Mouse (Mus musculus): ENCODE results near the gene Oser1. TPM values are rescaled to one million over a fixed set of nuclear protein-coding genes. Genes with fewer than 3 reads are reported as not detected.

The Oser1 gene
- polyA plus RNA-seq, 1 experiment from 2014 or later = 80.1 TPM

DNA sequence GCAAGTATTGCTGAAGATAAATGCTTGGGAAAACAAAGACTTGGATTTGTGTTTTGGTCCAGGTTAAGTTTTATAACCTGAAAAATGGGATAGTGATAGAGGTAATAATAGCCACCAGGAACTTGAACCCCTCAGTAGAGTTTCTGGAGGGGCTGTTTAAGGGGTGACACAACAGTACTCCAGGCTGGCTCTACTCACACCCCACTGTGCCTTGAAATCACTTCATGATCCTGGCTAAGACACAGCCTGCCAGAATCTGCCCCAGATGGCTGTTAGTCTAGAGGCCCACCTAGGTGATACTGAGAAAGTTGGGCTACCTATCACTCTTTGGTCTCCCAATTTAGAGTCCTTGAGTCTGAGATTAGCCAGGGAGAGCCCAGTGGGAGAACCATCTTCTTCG is 15.0 kb upstream of the Oser1 start:
- Histone ChIP-seq H3K4me3 (peak overlapping the region; percentile 80), H3K27ac (peak overlapping the region; percentile 71; the same call in 1 of the 2 replicates), H3K27me3 (0 out of 2 replicates have a peak, but pooled peaks cover 3% of the 10 kb centered on the region), H3K36me3 (ENCODE audit: poor library complexity, severe bottlenecking) (no peaks in the 10 kb centered on the region), H3K9me3 (replicated peaks) (no peaks in the 10 kb centered on the region), H3K4me2 (peak overlapping the region; percentile 71), H3K4me1 (peaks cover 33% of the 10 kb centered on the region), H3K9ac (peak overlapping the region; percentile 84)
- WGBS = 80% methylated on average over 1 of the region's 1 CpGs
- ATAC-seq = no peak

DNA sequence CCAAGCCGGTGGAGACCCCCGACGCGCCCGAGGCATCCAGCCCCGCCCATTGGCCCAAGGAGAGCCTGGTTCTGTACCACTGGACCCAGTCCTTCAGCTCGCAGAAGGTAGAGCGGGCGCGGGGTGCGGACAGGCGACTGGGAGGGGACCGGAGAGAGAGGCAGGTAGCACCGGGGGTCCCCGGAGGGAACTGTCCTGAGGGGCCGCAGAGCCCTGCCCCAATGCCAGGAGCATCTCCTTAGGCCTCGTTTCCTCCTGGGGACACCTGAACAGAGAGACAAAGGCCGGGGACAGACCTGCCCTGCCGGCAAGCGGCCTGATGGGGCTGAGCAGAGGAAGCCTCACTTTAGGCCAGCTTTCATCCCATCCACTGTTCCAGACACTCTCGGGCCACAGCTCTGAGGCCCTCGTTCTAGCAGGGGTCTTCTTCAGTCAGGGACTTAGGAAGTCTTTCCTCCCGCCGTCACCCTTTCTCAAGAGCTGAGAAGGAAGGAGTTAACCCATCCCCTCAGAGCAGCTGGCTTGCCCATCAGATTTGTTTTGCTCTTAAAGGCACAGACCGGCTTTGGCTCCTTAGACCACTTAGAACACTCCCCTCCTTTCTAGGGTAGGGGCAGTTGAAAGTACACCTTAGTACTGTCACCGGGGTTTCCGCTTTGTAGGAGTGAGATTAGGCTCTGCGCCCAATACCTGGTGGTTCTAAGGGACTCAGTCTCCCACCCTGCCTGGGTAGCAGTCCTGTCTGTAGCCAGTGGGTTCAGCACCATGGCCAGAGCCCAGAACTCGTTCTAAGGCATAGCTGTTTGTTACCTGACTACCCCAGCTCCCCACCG is 14.3 kb upstream of the Oser1 start:
- WGBS = 1% methylated on average over 30 of the region's 30 CpGs
- Histone ChIP-seq H3K27me3 (0 out of 2 replicates have a peak, but pooled peaks cover 3% of the 10 kb centered on the region), H3K4me1 (peaks cover 33% of the 10 kb centered on the region), H3K4me3 (peak overlapping the region; percentile 80), H3K9me3 (replicated peaks) (no peaks in the 10 kb centered on the region), H3K36me3 (ENCODE audit: poor library complexity, severe bottlenecking) (no peaks in the 10 kb centered on the region), H3K4me2 (peak overlapping the region; percentile 71), H3K9ac (peak overlapping the region; percentile 84), H3K27ac (peak overlapping the region; percentile 71)
- peak; percentile 69 for ATAC-seq

GRCm38 (mm10) chr2:163438246-163438618 is 13.7 kb upstream of the Oser1 start, which contains the start of gene Gdap1l1:
Gene Gdap1l1, plus strand, starts transcription at chr2:163438476.
- WGBS = 0% methylated on average over 15 of the region's 18 CpGs
- Histone ChIP-seq H3K4me1 (peaks cover 33% of the 10 kb centered on the region), H3K4me3 (peak within 1 kb of the TSS; percentile 80), H3K4me2 (peak within 1 kb of the TSS; percentile 71), H3K27me3 (0 out of 2 replicates have a peak, but pooled peaks cover 3% of the 10 kb centered on the region), H3K27ac (peak within 1 kb of the TSS; percentile 71), H3K9ac (peak within 1 kb of the TSS; percentile 84), H3K9me3 (replicated peaks) (no peaks in the 10 kb centered on the region), H3K36me3 (ENCODE audit: poor library complexity, severe bottlenecking) (no peaks in the 10 kb centered on the region)
- ATAC-seq = peak; percentile 92

- H3K9ac ChIP-seq = peak overlapping the region; percentile 84
- H3K36me3 ChIP-seq (ENCODE audit: poor library complexity, severe bottlenecking) = no peaks in the 10 kb centered on the region
- peak overlapping the region; percentile 71 for H3K4me2 ChIP-seq
- H3K4me3 ChIP-seq = peak overlapping the region; percentile 80
- 36% methylated on average over 4 of the region's 4 CpGs for WGBS
- H3K9me3 ChIP-seq (replicated peaks) = no peaks in the 10 kb centered on the region
- ATAC-seq = no peak
- H3K4me1 ChIP-seq = peaks cover 33% of the 10 kb centered on the region
- 0 out of 2 replicates have a peak, but pooled peaks cover 3% of the 10 kb centered on the region for H3K27me3 ChIP-seq
- H3K27ac ChIP-seq = peak overlapping the region; percentile 48
Observed at GRCm38 (mm10) chr2:163437800-163438199, 13.3 kb upstream of the Oser1 start.

DNA sequence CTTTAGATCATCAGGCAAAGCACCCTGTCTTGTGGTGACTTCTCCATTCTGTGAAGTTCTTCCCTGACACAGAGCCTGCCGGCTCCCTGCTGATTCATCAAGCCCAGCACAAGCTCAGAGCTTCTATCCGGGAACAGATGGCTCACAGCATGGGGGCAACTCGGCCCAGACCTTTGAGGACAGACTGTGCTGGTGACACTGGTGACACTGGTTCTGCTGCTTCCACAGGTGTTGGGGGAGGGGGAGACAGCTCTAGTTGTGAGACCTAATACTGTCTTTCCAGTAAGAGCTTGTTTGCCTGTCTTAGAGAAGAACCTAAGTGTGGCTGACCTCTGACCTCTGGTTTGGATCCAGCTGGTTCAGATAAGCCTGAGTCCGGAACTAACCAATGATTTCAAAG is 9.5 kb upstream of the Oser1 start:
- 23% methylated on average over 4 of the region's 4 CpGs for WGBS
- H3K27ac ChIP-seq = no peak overlapping the region

DNA sequence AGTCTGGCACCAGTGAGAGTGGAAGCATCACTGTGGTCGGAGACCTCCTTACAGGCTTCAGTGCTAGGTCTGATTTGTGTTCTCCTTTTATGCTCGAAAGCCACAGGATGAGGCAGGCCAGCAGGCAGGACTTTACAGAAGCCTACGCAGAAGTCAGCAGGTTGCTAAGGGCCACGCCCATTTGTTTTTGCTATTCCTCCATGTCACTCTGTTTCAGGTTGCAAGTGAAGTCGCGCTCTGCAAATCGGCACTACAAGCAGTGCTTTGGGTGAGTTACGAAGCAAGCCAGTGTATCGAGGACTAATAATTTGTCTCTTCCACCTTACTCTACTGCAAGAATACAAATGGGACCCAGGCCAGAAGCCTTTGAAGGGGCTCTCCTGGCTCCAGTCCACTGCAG is 6.8 kb upstream of the Oser1 start:
- Histone ChIP-seq H3K4me2 (no peak overlapping the region), H3K9me3 (replicated peaks) (no peaks in the 10 kb centered on the region), H3K4me1 (no peaks in the 10 kb centered on the region), H3K4me3 (no peak overlapping the region), H3K9ac (no peak overlapping the region), H3K36me3 (ENCODE audit: poor library complexity, severe bottlenecking) (no peaks in the 10 kb centered on the region), H3K27me3 (no peaks in the 10 kb centered on the region), H3K27ac (no peak overlapping the region)
- 90% methylated on average over 9 of the region's 9 CpGs for WGBS
- ATAC-seq = no peak

More for the DNA sequence above, 9.5 kb upstream of the Oser1 start:
- H3K4me2 ChIP-seq = no peak overlapping the region
- no peak for ATAC-seq
- H3K9ac ChIP-seq = no peak overlapping the region
- peaks cover 9% of the 10 kb centered on the region for H3K4me1 ChIP-seq
- H3K9me3 ChIP-seq (replicated peaks) = no peaks in the 10 kb centered on the region
- no peak overlapping the region for H3K4me3 ChIP-seq
- H3K36me3 ChIP-seq (ENCODE audit: poor library complexity, severe bottlenecking) = no peaks in the 10 kb centered on the region
- H3K27me3 ChIP-seq = 0 out of 2 replicates have a peak, but pooled peaks cover 3% of the 10 kb centered on the region

DNA sequence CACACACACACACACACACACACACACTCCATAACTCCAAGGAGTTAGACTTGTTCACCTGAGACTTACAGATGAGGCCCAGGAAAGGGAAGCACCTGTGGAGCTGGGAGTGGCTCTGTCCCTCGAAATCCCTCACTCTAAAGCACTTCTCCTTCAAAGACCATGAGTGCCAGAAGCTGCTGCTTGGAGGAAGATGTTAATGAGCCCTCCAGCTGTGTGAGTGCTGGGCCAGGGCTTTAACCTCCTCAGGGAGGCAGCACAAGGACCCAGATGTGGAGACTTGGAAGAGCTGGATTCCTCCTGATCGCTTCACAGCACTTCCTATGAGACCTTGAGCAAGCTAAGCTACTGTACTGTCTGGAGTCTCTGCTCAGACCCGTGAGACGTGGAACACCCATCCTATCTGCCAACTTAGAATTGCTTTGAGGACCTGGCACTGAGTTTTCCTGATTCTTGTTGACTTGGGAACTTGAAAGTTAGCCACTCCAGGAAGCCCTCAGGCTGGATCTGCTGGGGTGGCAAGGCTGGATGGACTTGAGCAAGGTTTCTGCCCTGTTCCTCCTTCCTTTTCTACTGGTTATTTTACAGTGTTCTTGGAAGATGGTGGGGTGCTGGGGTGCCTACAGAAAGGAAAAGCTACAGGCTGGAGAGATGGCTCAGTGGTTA is 4.0 kb upstream of the Oser1 start:
- Histone ChIP-seq H3K27ac (no peak overlapping the region), H3K4me2 (no peak overlapping the region), H3K4me3 (no peak overlapping the region), H3K9me3 (replicated peaks) (no peaks in the 10 kb centered on the region), H3K27me3 (no peaks in the 10 kb centered on the region), H3K36me3 (ENCODE audit: poor library complexity, severe bottlenecking) (0 out of 2 replicates have a peak, but pooled peaks cover 3% of the 10 kb centered on the region), H3K9ac (no peak overlapping the region), H3K4me1 (no peaks in the 10 kb centered on the region)
- WGBS = 67% methylated on average over 4 of the region's 4 CpGs
- no peak for ATAC-seq

- Histone ChIP-seq H3K4me1 (peaks cover 25% of the 10 kb centered on the region), H3K27me3 (no peaks in the 10 kb centered on the region), H3K9ac (no peak overlapping the region), H3K27ac (no peak overlapping the region), H3K9me3 (replicated peaks) (no peaks in the 10 kb centered on the region), H3K36me3 (ENCODE audit: poor library complexity, severe bottlenecking) (peaks cover 16% of the 10 kb centered on the region; the same call in 1 of the 2 replicates), H3K4me3 (no peak overlapping the region), H3K4me2 (no peak overlapping the region)
- 88% methylated on average over 9 of the region's 9 CpGs for WGBS
- ATAC-seq = no peak
Observed at GRCm38 (mm10) chr2:163422895-163423660, 1.4 kb downstream of the Oser1 start.

- peak overlapping the region; percentile 25; the same call in 1 of the 2 replicates for H3K27ac ChIP-seq
- H3K4me2 ChIP-seq = peak overlapping the region; percentile 80
- H3K9ac ChIP-seq = peak overlapping the region; percentile 78
- no peak for ATAC-seq
- H3K4me3 ChIP-seq = peak overlapping the region; percentile 91
- peaks cover 16% of the 10 kb centered on the region; the same call in 1 of the 2 replicates for H3K36me3 ChIP-seq (ENCODE audit: poor library complexity, severe bottlenecking)
- no peaks in the 10 kb centered on the region for H3K27me3 ChIP-seq
- WGBS = 35% methylated on average over 10 of the region's 10 CpGs
- peaks cover 33% of the 10 kb centered on the region for H3K4me1 ChIP-seq
- H3K9me3 ChIP-seq (replicated peaks) = no peaks in the 10 kb centered on the region
Observed at GRCm38 (mm10) chr2:163420366-163420886, 4.1 kb downstream of the Oser1 start.

GRCm38 (mm10) chr2:163419346-163420045 is 5.0 kb downstream of the Oser1 start:
- Histone ChIP-seq H3K27me3 (no peaks in the 10 kb centered on the region), H3K9ac (peak overlapping the region; percentile 84), H3K9me3 (replicated peaks) (no peaks in the 10 kb centered on the region), H3K36me3 (ENCODE audit: poor library complexity, severe bottlenecking) (peaks cover 21% of the 10 kb centered on the region), H3K4me3 (peak overlapping the region; percentile 91), H3K4me1 (peaks cover 33% of the 10 kb centered on the region), H3K4me2 (peak overlapping the region; percentile 96), H3K27ac (peak overlapping the region; percentile 74)
- peak; percentile 99 for ATAC-seq
- WGBS = under 1% methylated on average over 50 of the region's 71 CpGs

DNA sequence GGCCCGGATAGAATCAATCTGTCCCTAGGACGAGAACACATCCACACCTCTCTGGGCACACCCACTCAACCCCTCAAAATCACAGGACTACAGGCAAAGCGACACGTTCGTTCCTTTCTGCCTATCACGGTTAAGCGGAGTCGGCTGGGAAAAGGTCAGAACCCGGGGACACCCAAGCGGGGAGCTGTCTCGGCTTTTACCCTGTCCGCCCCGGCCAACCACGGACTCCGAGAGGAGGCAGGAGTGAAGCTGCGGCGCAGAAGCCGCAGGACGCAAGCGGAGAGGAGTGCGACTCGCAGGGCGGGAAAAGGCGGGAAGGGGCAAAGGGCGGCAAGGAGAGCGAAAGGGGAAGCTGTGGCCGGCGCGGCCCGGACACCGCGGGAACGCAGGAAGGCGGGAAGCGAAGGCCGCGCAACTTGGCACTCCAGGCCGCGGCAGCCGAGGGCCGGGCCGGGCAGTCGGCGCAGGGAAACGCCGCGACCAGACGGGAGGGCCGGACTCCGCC is 5.6 kb downstream of the Oser1 start:
- H3K27me3 ChIP-seq = no peaks in the 10 kb centered on the region
- ATAC-seq = no peak; the same call in 1 of the 2 replicates
- peak overlapping the region; percentile 91 for H3K4me3 ChIP-seq
- under 1% methylated on average over 35 of the region's 50 CpGs for WGBS
- H3K36me3 ChIP-seq (ENCODE audit: poor library complexity, severe bottlenecking) = peaks cover 25% of the 10 kb centered on the region
- H3K9ac ChIP-seq = peak overlapping the region; percentile 84
- H3K27ac ChIP-seq = peak overlapping the region; percentile 67; the same call in 1 of the 2 replicates
- H3K9me3 ChIP-seq (replicated peaks) = no peaks in the 10 kb centered on the region
- peaks cover 33% of the 10 kb centered on the region for H3K4me1 ChIP-seq
- peak overlapping the region; percentile 96 for H3K4me2 ChIP-seq

Data from forebrain, embryonic 13.5 days (tissue).